Mouse (Mus musculus): ENCODE measurements around the gene Tmem131.
"Not testable (repeated sequence)": the region's sequence is repeated elsewhere in the genome, so short reads cannot be mapped to it uniquely, and the experiment has no call there.

Gene Tmem131

GRCm38 (mm10) chr1:36919728-36920127 is 23.7 kb downstream of the Tmem131 start:
- peak; percentile 39 to 41 for DNase-seq (ENCODE audit: low spot score in 2 of 2)

GRCm38 (mm10) chr1:36917423-36917822 is 26.0 kb downstream of the Tmem131 start:
- DNase-seq (ENCODE audit: low spot score in 2 of 2), result no peak

DNA sequence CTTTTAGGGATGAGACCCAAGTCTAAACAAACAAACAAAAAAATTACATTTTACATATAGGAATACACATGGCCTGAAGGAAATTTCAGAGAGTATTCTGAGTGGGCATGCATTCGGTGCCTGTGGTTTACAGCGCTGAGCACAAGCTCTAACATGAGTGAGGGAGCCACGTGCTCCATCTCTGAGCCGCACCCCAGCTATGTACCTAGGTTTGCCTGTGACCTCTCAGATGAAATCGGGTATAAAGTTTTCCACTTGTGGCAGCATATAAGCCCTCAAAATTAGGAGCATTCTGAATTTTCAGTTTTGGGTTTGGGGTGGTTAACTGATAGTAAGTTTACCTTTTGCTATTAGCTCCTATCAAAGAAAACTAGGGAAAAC is 28.3 kb downstream of the Tmem131 start:
- no peak for DNase-seq (ENCODE audit: low spot score in 2 of 2)

- no peak for DNase-seq (ENCODE audit: low spot score in 2 of 2)
These were observed 28.8 kb downstream of the Tmem131 start for GRCm38 (mm10) chr1:36914455-36915199.

DNA sequence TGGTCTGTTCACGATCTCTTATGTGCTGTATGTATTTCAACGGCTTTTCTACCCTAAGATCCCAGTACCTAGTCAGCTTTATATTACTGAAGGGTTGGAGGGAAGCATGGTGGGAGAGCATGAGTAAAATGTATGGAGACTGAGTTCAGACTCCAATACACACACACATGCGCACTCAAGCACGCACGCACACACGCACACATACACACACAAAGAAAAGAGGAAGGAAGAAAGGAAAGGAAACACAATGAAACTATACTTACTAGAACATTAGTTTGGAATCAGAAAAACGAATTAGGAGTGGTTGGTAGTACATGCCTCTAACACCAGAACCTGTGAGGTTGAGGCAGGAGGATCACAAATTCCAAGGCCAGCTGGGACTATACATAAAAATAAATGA is 29.7 kb downstream of the Tmem131 start:
- DNase-seq (ENCODE audit: low spot score in 2 of 2), result no peak

- no peak for DNase-seq (ENCODE audit: low spot score in 2 of 2)
These were observed 31.2 kb downstream of the Tmem131 start for GRCm38 (mm10) chr1:36912239-36912638.

- no peak for DNase-seq (ENCODE audit: low spot score in 2 of 2)
These were observed 31.9 kb downstream of the Tmem131 start for GRCm38 (mm10) chr1:36911603-36912002.

GRCm38 (mm10) chr1:36910397-36910796 is 33.1 kb downstream of the Tmem131 start:
- DNase-seq (ENCODE audit: low spot score in 2 of 2), result no peak

- DNase-seq (ENCODE audit: low spot score in 2 of 2), result not testable (repeated sequence)
These were observed 33.5 kb downstream of the Tmem131 start for GRCm38 (mm10) chr1:36909965-36910364.

DNA sequence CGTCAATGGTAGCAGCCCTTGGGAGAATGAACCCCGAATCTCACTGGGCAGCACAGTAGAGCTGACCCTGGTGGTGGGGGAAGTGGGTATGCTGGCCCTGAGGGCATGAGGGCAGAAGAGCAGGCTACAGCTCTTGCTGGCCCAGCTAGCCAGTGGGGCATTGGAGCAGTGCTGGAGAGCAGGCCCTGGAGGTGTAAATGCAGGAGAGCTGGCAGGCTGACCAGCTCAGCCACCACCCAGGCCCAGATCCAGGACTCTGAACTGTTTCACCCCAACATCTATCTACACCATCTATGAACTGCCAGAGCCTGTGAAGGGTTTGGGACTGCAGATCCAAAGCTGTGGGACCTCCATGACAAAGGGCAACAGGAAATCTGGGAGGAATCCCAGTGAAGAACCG is 38.2 kb downstream of the Tmem131 start:
- DNase-seq (ENCODE audit: low spot score in 2 of 2), result no peak

DNA sequence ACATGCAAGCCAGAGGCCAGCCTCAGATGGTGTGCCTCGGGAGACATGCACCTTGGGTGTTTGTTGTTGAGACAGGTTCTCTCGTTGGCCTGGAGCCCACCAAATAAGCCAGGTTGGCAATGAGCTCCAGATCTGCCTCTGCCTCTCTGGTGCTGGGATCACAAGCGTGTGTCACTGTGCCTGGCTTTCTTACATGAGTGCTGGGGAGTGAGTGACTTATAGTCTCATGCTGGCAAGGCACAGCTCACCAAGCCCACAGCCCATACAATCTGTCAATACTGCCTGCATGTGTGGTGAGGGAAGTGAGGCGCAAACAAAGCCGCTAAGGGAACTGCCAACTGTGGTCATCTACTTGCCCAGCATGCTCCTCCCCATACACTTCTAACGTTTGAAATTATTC is 39.0 kb downstream of the Tmem131 start:
- DNase-seq (ENCODE audit: low spot score in 2 of 2), result no peak

DNA sequence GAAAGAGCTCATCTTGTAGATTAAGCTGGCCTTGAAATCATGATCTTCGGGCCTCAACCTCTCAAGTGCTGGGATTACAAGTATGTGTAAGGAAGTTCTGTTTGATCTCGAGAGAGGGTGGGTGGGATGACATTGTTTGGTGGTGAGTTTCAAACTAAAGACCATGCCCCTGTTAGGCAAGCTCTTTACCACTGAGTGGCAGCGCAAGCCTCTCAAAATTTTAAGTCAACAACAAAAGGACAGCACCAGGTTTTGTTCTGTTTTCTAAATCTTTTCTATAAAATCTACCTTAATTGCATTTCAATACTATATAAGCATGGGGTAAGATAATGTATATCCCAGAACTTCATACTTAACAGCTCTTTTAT is 39.4 kb downstream of the Tmem131 start:
- no peak for DNase-seq (ENCODE audit: low spot score in 2 of 2)

DNA sequence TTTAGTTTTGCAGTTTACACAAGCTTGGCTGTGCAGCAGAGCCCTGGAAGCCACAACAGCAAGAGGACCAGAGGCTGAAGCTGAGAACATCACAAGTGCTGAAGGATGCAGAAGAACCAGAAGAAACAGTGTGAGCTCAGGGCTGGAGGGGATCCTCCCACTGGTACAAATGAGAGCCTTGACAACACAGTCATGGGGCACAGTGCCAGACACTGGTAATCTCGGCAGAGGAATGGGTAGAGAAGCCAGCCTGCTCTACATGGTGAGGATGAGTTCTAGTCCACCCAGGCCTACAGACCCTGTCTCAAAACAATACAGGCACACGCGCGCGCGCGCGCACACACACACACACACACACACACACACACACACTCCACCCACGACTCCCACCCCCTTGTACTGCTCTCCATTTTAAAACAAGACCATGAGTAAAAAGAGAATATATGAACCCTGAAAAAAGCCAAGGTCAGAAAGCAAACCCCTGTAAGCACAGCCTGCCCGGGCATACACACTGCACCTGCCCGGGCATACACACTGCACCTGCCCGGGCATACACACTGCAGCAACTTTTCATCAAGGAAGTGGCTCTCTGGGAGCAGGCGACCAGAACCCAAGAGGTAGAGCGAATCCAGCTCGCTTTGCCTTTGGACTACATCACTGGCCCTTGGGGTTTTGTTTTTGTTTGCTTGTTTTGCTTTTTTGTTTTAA is 39.9 kb downstream of the Tmem131 start:
- DNase-seq (ENCODE audit: low spot score in 2 of 2), result no peak

GRCm38 (mm10) chr1:36902533-36903315 is 40.7 kb downstream of the Tmem131 start:
- DNase-seq (ENCODE audit: low spot score in 2 of 2), result no peak

DNA sequence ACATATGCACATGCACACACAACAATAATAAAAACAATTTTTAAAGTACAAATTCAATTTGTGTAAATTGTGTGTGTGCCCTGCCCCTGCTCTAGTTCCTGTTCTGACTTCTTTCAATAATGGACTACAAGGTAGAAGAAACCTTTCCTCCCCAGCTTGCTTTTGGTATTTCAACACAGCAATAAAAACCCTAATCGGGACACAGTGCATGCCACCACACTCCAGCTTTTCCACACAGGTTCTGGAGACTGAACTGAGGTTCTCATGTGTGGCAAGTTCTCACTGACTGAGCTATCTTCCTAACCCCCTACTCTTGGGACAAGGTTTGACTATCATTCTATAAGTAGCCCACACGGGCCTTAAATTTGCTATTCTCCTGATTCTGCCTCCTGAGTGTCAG is 43.8 kb downstream of the Tmem131 start:
- DNase-seq (ENCODE audit: low spot score in 2 of 2), result no peak

- no peak for DNase-seq (ENCODE audit: low spot score in 2 of 2)
These were observed 47.0 kb downstream of the Tmem131 start for GRCm38 (mm10) chr1:36896423-36896822.

GRCm38 (mm10) chr1:36895452-36895851 is 48.0 kb downstream of the Tmem131 start:
- DNase-seq (ENCODE audit: low spot score in 2 of 2), result no peak

DNA sequence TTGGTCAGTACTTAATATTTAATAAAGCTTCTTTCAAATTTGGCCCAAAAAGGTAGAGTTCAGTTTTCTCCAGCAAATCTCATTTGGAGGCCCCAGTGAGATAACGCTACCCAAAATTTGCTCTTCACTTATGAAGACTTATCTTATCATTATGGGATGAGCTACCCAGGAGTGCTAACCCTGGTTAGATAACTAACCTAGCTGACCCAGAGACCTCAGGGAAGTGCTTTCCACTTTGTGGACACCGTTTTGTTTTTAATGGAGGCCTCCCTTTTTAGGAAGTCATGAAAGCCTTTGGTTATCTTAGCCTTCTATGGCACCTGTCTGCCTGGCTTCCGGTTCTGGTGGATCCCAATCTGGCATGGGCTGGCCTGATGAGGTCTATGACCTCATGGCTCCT is 49.3 kb downstream of the Tmem131 start:
- DNase-seq (ENCODE audit: low spot score in 2 of 2), result no peak

- DNase-seq (ENCODE audit: low spot score in 2 of 2), result not testable (repeated sequence)
These were observed 49.7 kb downstream of the Tmem131 start for GRCm38 (mm10) chr1:36893720-36894119.

DNA sequence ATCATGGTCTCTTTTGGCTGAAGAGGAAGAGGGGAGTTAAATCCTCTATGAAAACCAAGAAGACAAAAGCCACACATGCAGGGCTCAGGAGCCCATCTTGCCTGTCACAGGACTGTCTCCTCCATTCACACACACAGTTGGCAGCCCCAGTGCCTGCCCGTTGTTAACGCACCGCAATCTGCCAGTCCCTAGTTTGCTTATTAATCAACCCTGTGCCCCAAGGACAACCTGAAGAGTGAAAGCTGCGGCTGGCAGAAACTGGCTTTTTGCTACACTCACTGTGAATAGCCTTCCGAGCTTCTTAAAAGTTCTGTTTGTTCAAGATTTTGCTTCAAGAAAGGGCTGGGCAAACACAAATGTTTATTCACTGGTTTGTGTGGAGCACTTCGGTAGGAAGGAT is 50.3 kb downstream of the Tmem131 start:
- DNase-seq (ENCODE audit: low spot score in 2 of 2), result no peak

DNA sequence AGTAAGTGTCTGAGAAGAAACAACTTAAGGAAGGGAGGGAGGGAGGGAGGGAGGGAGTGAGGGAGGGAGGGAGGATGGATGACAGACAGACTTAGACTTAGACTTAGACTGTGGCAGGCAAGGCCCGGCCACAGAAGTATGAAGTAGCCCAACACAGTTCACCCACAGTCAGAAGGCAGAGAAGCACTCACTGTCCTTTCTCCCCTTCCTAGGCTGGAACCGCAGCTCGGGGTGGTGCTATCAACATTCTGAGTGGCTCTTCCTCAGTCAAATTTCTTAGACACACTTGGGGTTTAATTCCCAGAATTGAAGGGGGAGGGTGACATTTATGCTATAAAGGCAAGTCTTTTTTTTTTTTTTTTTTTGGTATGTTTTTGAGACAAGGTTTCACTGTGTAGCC is 51.0 kb downstream of the Tmem131 start:
- no peak for DNase-seq (ENCODE audit: low spot score in 2 of 2)

DNA sequence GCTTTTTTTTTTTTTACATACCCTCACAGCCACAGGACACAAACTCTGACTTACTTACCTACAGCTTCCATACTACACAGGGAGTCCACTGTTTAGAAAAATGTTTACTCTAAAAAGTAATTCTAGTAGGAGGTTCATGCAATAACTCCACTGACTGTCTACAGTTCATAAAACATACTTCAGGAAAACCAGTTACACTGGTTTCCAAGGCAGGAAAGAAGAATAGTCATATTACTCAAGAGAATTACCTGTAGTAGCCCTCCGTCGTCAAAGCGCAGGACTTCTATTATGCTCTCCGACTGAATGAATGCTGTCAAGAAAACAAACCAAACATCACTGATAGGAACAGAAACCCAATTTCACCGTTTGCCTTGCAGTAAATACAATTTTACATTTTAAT is 54.5 kb downstream of the Tmem131 start:
- no peak for DNase-seq (ENCODE audit: low spot score in 2 of 2)

- DNase-seq (ENCODE audit: low spot score in 2 of 2), result no peak
These were observed 56.3 kb downstream of the Tmem131 start for GRCm38 (mm10) chr1:36887172-36887571.

Measured in spleen, postnatal 14 days (tissue).